Mouse (Mus musculus) layer of hippocampus, postnatal 14 days (tissue): ENCODE measurements around the gene 2300002M23Rik. TPM values are rescaled to one million over a fixed set of nuclear protein-coding genes. Genes with fewer than 3 reads are reported as not detected.

Source experiments
- DNase-seq, 2 experiments: peaks; one replicate each; pipeline ENCODE4 v3.0.0; 2021 to 2022; ENCODE audit warnings: low spot score in 2 of 2, mixed read lengths in 1 of 2
- long read RNA-seq, 2 experiments: library from polyadenylated mRNA; stranded (forward); transcript quantifications; one replicate each; pipeline ENCODE4 v2.0.0; 2021
- total RNA-seq, 2 experiments: library from RNA; stranded (reverse); gene quantifications; 2 replicates each; pipeline ENCODE4 v1.2.3; 2021

2300002M23Rik gene
- total RNA-seq, result not detected
- long read RNA-seq, experiment 1, result 0 reads
- long read RNA-seq, experiment 2, result 0 reads

DNA sequence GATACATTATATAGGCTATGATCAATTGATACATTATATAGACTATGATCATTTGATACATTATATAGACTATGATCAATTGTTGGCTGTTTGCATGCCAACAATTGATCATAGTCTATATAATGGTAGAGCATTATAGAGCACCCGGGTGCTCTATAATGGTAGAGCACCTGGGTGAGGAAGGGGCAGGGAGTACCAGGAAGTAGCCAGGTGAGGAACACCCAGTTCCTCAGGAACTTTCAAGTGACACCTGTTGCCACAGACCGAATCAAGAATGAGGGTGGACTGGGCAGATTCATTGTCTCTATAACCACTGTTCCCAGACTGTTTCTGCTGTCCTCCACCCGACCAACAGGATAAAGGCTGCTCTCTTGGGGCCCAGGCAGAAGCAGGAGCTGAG lies at the start of gene 2300002M23Rik:
2300002M23Rik (plus strand) TSS at position 301 of the 400 bp plus-strand sequence.
- no peak for DNase-seq

DNA sequence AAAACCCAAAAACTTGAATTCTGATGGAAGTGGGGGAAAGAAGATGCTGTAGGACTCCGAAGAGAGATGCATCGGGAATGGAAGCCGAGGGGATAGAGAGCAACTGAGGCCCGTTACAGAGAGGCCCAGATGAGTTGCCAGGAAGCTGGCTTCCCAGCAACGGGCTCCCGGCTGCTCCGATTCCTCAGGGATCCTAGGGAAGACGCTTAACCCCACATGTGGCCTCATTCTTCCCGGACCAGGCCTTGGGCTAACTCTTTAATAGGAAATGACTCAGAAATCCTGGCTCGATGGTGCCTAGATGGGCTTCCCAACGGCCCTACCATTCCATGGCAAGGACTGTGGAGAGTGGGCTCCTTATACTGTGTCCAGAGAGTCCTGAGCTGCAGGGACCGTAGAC lies 49.7 kb upstream of the 2300002M23Rik start:
- no peak for DNase-seq

DNA sequence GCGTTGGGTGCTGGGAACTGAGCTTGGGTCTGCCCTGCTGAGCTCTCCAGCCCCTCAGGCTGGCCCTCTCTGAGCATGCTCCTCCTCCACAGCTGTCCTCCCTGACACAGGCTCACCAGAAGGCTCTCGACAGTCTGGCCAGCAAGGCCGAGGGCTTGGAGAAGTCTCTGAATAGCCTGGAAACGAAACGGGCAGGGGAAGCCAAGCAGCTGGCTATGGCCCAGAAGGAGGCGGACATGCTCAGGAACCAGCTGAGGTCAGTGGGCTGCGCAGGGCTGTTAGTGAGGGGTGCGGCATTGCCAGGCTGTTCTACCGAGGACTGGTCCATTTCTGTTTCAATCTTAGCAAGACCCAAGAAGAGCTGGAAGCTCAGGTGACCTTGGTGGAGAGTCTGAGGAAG lies 42.9 kb upstream of the 2300002M23Rik start:
- DNase-seq, result no peak

DNA sequence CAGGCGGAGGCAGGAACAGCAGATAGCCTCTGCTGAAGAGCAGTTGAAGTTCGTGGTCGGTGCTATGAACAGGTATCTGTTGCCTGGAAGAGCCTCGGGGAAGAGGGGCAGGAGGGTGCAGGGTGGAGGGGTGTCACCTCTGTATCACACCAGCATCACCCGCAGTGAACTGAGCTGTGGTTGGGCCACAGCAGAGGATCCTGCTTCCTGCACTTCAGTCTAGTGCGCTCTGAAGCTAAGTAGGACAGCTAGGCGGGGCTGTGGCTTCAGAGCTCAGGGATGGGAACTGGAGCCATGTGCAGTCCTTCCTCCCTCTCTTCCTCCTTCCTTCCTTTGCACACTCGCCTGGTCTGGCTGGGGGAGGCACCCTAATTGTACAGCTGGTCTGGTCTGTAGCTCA lies 40.6 kb upstream of the 2300002M23Rik start:
- DNase-seq, result no peak

DNA sequence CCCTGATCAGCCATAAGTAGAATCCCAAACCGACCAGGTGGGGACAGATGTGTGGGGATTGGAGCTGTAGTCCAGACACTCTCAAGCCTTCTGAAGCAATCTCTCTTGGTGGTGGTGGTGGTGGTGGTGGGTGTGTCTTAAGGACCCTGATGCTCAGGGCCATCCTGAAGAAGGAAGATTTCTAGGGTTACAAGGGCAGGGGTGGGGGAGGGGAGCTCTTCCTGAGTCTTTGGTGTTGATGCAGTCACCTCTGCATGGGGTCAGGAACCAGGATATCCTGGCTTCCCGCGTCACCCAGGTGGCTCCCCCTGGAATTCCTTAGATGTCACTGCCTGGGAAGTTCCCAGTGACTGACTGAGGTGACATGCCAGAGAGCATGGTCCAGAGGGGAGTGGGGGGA lies 34.9 kb upstream of the 2300002M23Rik start:
- DNase-seq, result no peak

DNA sequence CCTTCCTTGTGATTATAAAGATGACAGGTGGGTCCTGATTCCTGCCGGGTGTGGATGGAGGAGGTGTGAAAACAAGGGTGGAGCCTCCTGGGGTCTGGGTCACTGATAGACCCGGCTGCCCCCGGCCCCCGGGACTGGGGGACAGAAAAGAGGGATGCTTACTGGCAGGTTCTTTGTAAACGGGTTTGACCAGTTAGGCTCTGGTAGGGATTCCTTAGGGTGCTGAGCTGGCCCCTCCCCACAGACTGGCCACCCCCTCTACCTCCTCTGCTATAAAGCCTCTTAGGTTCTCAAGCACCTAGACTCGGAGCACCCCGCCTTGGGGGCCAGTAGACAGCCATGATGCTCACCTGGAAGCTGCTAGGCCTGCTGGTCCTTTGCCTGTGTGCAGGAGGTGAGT lies 34.3 kb upstream of the 2300002M23Rik start, which contains the start of gene Psors1c2:
Psors1c2 (plus strand) TSS at position 301 of the 400 bp plus-strand sequence.
- DNase-seq, result no peak

DNA sequence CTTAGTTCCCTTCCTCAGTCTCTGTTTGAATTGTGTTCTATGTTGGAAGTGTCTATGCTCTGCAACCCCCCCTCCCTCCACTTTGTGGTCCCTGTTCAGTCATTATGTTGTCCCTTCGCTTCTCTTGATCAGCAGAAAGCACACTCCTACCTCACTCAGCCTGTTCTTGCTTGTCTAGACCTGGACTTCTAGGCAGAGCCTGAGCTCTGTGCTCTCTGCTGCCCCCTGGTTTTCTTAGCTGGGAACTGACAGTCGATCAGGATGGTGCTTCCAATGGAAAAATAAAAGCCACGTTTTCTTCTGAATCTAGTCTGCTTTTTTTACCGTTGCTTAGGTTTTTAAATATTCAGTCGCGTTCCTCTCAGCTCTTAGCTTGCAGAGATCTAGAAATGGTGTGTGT lies 32.9 kb upstream of the 2300002M23Rik start:
- peak; percentile 76 to 86 for DNase-seq

DNA sequence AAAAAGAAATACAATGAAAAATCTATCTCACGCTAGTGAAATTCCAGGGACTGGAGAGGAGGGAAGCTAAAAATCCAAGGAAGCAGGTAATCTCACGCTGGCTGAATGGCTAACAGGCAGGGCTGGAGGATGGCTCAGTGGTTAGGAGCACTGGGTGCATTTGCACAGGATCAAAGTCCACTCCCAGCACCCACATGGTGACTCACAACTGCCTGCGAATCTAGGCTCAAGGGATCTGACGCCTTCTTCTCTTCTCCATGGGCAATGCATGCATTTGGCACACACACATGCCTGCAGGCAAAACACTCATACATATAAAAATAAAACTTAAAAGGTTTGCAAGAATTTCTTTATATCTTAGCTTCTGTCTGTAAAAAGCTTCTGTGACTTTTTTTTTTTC lies 29.8 kb upstream of the 2300002M23Rik start:
- DNase-seq, result no peak

DNA sequence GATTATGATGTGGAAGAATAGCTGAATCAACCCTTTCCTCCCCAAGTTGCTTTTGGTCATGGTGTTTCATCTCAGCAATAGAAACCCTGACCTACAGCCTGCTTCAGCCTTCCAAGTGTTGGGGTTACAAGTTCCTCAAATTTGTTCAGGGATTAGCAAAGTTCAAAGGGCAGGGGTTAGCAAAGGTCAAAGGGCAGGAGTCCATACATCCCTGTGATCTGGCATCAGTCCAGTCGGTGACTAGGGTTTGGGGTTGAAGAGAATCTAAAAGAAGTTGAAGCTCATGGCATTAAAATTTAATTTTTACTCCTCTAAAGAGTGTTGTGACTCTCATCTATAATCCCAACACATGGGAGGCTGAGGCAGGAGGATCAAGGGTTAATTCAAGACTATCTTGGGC lies 28.8 kb upstream of the 2300002M23Rik start:
- DNase-seq, result no peak

DNA sequence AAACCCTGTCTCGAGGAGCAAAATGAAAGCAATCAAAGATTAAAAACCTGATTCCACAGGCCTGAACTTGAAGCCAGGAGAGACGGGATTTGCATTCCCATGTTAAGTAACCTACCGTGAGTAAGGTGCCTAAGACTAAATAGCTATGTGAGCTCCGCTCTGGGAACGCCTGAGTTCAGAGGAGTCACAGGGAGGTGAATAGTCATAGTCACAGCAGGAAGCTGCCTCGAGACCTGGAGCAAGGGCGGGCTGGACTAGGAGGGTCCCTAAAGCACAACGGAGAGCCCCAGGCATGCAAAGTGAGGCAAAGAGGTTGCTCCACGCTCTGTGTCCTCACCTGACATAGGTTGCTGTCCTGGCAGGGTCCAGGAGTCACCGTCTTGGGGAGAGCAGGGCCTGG lies 27.7 kb upstream of the 2300002M23Rik start:
- no peak for DNase-seq

DNA sequence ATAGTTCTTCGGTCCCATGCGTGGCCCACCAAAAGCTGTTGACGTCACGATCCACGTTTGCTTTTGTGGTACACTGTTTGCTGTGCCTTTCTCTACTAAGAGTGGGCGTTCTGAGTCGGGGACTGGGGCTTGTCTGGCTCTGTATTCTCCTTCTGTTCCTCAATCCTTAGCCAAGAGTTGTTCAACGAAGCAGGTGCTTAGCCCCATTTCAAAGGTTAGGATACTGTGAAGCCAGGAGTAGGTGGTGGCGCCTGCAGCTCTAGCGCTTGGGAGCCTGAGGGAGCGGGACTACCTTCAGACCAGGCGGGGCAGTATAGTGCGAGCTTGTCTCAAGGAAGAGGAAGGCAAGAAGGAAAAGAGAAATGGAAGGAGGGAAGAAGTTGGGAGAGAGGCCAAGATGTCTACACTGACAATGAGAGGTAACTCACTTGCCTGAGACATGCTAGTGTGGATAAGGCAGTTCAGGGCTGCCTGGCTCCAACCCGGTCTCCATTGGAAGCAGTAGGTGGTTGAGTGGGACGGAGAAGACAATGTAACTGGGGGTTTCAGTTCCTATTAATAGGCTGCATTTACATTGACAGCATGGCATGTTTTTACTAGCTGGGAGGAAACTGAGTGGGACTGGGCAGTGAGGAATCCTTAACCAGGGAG lies 24.4 kb upstream of the 2300002M23Rik start:
- DNase-seq, result peak in 1 of 2 experiments; percentile 31

DNA sequence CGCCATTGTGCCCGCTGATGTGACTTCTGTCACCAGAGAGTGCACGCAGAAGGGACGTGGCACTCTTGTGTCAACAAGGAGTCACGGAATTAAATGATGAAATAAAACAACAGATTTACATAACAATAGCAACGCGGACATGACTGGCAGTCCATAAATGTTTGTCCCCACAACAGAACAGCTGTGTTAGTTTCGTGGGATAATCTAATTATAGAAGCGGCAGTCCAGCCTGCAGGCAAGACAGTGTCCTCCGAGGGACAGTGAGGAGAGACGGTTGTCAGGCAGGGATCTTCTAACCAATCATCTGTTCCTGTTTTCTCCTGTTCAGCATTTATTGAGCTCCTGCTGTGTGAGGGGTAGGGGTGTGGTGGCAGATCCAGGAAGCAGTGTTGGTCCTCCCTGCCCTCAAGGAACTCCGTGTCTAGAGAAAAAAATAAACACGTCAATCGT lies 23.8 kb upstream of the 2300002M23Rik start:
- DNase-seq, result no peak

DNA sequence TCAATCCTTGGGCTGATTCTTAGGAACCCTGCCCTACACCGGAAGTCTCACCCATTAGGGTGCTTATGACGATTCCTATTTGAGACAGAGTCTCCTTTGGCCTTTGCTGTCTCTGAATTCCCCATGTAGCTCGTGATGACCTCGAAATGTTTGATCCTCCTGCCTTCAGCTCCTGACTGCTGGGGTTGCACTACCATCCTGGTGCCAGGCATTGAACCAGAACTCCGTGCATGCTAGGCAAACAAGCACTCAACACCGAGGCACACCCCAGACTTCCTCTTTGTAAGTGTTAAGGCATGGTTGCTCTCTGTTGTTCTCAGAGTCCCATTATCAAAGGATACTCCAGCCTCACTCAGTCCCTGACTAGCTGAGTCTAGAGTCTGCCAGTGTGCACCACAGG lies 23.2 kb upstream of the 2300002M23Rik start:
- no peak for DNase-seq

DNA sequence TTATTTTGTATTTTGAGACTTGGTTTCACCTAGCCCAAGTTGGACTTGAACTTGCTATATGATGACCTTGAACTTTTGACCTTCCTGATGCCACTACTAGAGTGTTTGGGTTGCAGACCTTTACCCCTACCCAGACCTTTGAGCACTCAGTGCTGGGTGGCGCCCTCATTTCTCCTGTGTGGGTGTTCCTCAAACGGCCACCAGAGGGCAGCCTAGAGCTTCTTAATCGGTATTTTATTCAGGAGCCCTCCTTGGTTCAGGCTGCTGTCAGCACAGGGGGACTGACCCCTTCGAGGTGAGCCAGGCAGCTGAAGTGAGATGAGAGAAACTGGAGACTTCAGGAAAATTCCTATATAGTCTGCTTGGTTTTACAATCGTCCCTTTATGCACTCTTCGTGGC lies 22.6 kb upstream of the 2300002M23Rik start:
- DNase-seq, result peak; percentile 59 to 70

DNA sequence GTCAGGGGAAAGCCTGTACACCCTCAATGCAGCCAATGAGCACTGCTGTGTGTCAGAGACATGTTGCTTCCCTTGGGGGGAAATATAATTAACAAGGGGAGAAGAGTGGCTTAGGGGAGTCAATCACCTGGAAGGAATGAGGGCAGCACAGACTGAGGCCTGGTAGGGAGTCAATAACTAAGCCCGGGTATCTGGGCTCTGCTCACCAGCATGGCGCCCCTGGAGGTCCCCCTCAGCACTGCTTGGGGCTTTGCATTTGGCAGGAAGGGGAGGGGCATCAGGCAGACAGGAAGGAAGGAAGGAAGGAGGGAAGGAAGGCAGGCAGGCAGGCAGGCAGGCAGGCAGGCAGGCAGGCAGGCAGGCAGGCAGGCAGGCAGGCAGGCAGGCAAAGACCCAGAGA lies 19.8 kb upstream of the 2300002M23Rik start:
- no peak for DNase-seq

DNA sequence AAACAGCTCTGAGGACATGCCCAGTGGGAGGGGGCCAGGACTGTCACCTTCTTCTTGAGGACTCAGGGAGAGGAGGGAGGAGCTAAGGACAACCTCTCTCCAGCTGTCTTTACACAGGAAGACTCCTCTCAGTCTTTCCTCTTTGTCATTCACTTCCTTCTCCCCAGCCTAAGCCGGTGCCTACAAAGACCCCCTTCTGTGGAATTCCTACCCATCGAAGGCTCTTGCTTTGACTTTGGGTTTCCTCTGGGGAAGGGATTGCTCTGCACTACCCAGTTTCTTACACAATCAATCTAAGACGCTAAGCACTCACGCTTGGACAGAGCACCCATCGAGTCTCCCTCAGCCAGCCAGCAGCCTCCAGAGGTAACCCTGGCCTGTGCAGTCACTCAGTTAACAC lies 18.6 kb upstream of the 2300002M23Rik start:
- no peak for DNase-seq

DNA sequence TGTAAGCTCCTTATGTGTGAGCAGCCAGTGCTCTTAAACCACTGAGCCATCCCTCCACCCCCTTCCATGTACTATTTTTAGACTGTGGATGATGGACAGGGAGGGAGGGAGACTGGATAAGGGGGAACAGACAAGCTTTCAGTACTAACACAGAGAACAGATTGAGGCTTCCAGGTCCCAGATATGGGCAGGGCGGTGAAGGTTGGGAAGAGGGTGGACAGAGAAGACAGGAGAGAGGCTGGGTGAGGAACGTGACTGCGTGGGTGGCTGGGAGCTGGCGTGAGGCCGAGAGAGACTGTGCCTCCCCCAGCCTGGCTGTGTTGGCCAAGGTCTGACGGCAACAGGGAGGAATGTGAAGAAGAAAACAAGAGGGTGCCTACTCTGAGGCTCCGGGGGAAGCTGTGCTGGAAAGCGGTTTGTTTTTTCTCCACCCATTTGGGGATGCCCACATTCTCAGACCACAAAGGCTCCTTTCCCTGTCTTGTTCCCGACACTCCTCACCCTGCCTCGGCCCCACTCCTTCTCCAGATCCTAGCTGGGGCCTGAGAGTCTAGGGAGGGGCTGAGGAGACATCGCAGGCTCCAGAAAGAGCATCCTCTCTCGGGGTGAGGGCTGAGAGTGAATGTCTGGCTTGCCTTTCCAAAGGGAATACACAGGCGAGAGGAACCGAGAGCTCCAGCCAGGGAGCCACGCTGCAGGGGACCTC lies 17.7 kb upstream of the 2300002M23Rik start:
- DNase-seq, result peak; percentile 64 to 70

DNA sequence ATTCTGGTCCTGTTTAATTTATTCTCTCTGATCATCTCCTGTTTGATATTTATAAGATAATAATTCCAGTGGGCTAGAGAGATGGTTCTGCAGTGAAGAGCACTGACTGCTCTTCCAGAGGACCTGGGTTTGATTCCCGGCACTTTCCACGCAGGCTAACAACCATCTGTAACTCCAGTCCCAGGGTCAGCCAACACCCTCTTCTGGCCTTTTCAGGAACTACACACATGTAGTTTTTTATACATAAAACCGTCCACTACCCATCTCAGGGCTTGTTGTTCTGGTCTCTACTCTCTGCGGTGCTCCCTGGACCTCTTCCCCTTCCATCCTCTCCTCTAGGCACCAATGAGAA lies 17.1 kb upstream of the 2300002M23Rik start:
- DNase-seq, result no peak

DNA sequence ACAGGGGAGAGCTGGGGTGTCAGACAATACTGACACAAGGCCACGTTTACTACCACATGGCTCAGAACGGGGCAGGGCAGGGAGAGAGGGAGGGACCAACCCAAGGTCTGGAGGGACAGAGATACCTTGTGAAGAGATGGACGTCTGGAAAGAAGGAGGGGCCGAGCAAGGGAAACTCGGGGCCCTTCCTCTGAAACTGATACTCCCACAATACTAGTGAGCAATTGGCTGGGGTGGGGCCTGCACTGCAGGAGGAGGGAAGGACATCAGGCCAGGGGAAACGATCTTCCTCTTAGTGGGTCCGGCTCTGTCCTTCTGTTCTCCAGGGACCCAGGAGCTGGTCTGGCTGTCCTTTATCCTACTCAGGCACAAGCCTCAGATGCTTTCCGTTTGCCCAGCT lies 16.4 kb upstream of the 2300002M23Rik start:
- no peak for DNase-seq

DNA sequence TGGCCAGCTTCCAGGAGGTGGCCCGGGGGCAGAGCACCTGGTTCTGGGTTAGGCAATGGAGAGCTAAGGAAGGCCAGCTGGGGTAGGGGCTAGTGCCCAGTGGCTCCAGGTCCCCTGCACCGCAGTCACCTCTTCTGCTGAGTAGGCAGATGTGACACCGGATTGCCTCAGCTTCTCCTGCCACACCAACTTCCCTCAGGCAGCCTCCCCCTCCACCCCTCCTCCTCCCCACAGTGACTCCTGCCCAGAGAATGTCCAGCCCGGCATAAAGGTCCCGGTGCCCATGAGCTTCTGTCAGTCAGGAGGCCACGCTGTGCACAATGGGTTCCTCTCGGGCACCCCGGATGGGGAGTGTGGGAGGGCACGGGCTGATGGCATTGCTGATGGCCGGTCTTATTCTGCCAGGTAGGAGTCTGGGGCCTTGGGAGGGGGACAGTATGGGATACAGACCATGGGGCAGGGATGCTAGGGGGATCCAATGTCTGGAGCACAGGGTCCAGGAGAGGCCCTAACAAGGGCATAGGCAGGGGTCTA lies 15.3 kb upstream of the 2300002M23Rik start, which contains the start of gene Cdsn:
Cdsn (plus strand) TSS at position 248 of the 534 bp plus-strand sequence.
- DNase-seq, result no peak

DNA sequence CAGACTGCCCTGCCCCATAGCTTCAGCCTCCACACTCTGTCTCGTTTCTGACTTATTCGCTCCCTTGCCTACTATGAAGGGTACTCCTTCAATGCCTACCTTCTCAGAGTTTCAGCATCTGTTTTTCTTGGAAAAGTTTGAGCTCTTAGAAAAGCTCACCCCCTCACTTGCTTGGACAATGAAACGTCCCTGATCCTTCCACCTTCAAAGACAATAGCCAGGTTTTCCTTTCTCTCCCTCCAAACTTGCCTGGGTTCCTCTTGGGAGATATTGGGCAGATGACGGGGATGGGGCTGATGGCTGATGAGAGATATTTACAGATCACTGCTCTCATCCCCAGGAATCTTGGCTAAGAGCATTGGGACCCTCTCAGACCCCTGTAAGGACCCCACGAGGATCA lies 12.9 kb upstream of the 2300002M23Rik start:
- no peak for DNase-seq

DNA sequence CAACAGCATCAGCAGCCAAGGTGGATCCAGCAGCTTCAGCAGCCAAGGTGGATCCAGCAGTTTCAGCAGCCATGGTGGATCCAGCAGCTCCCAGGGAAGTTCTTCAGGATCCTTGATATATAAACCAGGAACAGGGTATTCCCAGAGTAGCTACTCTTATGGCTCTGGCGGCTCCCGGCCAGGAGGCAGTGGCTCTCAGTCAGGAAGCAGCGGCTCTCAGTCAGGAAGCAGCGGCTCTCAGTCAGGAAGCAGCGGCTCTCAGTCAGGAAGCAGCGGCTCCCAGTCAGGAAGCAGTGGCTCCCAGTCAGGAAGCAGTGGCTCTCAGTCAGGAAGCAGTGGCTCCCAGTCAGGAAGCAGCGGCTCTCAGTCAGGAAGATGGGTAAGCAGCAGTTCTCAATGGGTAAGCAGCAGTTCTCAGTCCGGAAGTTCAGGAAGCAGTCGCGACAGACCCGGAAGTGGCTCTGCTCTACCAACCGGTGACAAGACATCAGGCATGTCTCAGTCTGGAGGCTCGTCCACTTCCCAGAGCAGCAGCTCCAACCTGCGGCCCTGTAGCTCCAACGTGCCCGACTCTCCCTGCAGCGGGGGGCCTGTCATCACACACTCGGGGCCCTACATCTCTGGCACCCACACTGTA lies 12.4 kb upstream of the 2300002M23Rik start:
- DNase-seq, result no peak
